Mouse (Mus musculus) neural tube, embryonic 13.5 days (tissue): ENCODE measurements at regions not wholly inside any gene's neighbourhood (a gene's known extent, or its start where the extent isn't known, plus 50 kb on each side); places are given as distances from the start of the nearest gene placed in this dataset.
"Not testable (repeated sequence)": the region's sequence is repeated elsewhere in the genome, so short reads cannot be mapped to it uniquely, and the experiment has no call there.

Experiments
- ATAC-seq: fragments of 200-750 bp; cut with Nextera tagmentation; 2 replicates; pipeline ENCODE4 v1.8.0; 2017; ENCODE audit warnings: low read depth, mild to moderate bottlenecking, moderate TSS enrichment, moderate library complexity
- H3K27ac ChIP-seq: fragments of 300-500 bp; sonication (generic); replicated peaks from 2 replicates; pipeline ENCODE4 v1.5.1; 2015; ENCODE audit warnings: moderate library complexity, mild to moderate bottlenecking, inconsistent platforms
- H3K27me3 ChIP-seq: fragments of 300-500 bp; sonication (generic); 2 replicates; pipeline ENCODE4 v1.6.1; 2015; ENCODE audit warnings: mild to moderate bottlenecking, inconsistent platforms
- H3K36me3 ChIP-seq: fragments of 300-500 bp; sonication (generic); 2 replicates; pipeline ENCODE4 v1.6.1; 2015; ENCODE audit warnings: mild to moderate bottlenecking, inconsistent platforms
- H3K4me1 ChIP-seq: fragments of 300-500 bp; sonication (generic); replicated peaks from 2 replicates; pipeline ENCODE4 v1.6.1; 2015; ENCODE audit warnings: inconsistent platforms
- H3K4me2 ChIP-seq: fragments of 300-500 bp; sonication (generic); 2 replicates; pipeline ENCODE4 v1.6.1; 2015; ENCODE audit warnings: inconsistent platforms, mild to moderate bottlenecking, moderate library complexity
- H3K4me3 ChIP-seq: fragments of 300-500 bp; sonication (generic); 2 replicates; pipeline ENCODE4 v1.5.1; 2015; ENCODE audit warnings: mild to moderate bottlenecking, inconsistent platforms
- H3K9ac ChIP-seq: fragments of 300-500 bp; sonication (generic); 2 replicates; pipeline ENCODE4 v1.6.1; 2015; ENCODE audit warnings: moderate library complexity, mild to moderate bottlenecking, inconsistent platforms
- H3K9me3 ChIP-seq: fragments of 300-500 bp; sonication (generic); 2 replicates; pipeline ENCODE4 v1.6.1; 2016; ENCODE audit warnings: inconsistent platforms
- WGBS: fragments of 180-500 bp; shearing (Covaris S2); methylation state at CpG from one replicate; pipeline ENCODE4 v1.1.7; 2015; 5-methylcytosine and 5-hydroxymethylcytosine counted together

DNA sequence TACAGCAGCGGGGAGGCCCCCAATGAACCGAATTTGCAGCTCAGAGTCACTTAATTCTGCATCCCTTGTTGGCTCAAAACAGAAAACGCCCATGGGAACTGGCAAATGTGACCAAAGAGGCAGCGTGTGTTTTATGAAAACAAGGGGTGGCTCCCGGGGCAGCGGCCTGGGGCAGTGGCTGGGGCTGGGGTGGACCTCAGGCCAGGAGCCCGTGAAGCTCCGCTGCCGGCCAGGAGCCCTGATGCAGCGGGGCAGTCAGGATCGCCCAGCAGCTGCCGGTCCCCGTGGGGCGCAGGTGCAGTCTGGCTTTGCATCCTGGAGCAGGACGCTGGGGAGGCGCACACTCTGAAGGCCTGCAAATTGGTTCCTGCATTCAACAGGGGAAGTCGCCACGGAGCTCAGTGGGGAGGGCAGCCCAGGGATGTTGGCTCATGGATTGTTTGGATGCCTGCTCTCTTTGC, 104.4 kb upstream of the Gm9887 start:
- ATAC-seq = peak; percentile 27; the same call in 1 of the 2 replicates
- Histone ChIP-seq H3K36me3 (no peaks in the 10 kb centered on the region), H3K27me3 (no peaks in the 10 kb centered on the region), H3K4me1 (peaks cover 29% of the 10 kb centered on the region), H3K9me3 (no peaks in the 10 kb centered on the region), H3K27ac (peak overlapping the region; percentile 33; the same call in 1 of the 2 replicates), H3K4me3 (0 out of 2 replicates have a peak overlapping the region, but pooled peaks have one; percentile 12), H3K4me2 (peak overlapping the region; percentile 50), H3K9ac (peak overlapping the region; percentile 60; the same call in 1 of the 2 replicates)
- 5% methylated on average over 18 of the region's 18 CpGs for WGBS

DNA sequence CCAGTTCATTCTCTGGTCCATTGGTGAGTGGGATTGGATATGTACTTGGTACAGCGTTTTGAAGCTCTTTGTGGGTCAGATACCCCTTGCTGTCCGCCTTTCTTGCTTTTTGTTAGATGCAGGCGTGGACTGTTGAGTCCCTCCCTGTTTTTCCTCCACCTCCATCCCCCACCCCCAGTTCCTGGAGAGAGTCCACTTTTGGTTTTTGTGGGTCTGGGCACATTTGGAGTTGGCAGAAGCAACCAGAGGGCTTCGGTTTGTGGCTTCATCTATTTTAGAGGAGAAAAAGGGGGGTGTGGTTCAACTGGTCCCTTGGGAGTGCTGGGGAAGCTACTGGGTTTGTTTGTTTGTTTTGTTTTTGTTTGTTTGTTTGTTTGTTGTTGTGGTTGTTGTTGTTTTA, 103.9 kb upstream of the Gm9887 start:
- Histone ChIP-seq H3K9ac (no peak overlapping the region), H3K27me3 (no peaks in the 10 kb centered on the region), H3K36me3 (no peaks in the 10 kb centered on the region), H3K4me3 (no peak overlapping the region), H3K4me1 (peaks cover 29% of the 10 kb centered on the region), H3K4me2 (no peak overlapping the region), H3K9me3 (no peaks in the 10 kb centered on the region), H3K27ac (no peak overlapping the region)
- whole genome bisulfite sequencing = 68% methylated on average over 4 of the region's 4 CpGs
- ATAC-seq = no peak

DNA sequence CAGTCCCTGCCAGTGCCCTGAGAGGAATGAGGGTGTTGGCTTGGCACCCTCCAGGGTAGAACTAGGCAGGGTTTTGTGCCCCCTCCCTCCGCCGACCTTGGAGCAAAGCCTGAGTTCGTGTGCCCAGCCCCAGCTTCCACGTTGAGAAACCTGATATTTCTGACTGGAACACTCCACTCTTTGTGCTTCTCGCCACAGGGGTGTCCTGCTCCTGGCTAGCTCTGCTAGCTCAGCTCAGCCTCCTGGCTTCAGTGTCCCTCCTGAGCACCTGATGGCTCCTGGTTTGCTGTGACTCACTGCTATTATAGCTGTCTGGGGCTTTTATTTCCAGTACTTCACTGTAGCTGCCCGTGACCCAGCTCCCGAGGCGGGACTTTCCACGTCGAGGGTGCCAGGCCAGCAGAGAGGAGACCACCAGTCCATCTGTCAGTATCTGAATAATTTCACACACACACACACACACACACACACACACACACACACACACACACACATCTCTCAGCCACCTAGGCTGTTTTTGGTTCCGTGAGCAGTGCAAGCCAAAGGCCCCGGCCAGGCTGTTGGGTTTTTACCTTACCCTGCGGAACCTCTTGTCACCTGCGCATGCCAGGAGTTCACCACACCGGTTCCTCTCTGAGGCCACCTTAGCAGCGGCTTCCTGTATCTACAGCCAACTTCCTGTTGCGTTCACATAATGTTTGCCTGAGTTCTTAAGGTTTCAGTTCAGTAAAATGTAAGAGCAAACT, 102.8 kb upstream of the Gm9887 start:
- peak; percentile 16; the same call in 1 of the 2 replicates for ATAC-seq
- Histone ChIP-seq H3K4me3 (no peak overlapping the region), H3K36me3 (no peaks in the 10 kb centered on the region), H3K4me1 (peaks cover 29% of the 10 kb centered on the region), H3K27me3 (no peaks in the 10 kb centered on the region), H3K4me2 (no peak overlapping the region), H3K9ac (no peak overlapping the region), H3K9me3 (no peaks in the 10 kb centered on the region), H3K27ac (no peak overlapping the region)
- WGBS = 65% methylated on average over 17 of the region's 17 CpGs

DNA sequence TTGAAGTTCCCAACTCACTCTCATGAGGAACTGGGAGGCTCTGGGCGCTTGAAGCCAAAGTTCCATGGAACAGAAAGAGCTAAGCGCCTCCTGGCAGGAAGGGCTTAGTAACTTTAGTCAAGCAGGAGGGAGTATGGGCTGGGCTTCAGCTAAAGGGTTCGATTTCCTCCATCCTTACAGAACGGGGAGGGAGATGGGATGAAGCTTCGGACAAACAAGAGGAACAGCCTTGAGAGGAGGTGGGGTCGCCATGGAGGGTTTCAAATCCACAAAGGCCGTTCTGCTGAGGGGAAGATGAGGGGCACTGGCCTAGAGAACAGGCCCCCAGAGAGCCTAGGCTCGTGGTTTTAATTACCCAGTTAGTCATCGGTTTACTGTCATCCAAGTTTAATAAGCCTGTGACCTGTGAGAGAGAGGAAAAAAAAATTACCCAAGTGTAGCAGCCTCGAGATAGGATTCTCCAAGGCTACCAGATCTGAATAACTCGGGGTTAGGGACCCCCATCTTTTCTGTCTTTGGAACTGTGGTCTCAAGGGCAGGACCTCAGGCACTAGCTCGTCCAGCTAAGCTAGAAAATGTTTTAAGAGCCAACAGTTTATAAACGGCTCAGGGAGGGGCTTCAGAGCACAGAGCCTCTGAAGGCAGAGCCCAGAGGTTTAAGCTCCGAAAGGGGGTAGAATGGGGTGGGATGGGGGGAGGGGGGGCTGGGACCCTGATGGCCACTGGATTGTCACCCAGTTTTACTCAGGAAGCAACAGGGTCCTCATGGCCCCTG, 102.1 kb upstream of the Gm9887 start:
- Histone ChIP-seq H3K27ac (peak overlapping the region; percentile 28; the same call in 1 of the 2 replicates), H3K9ac (peak overlapping the region; percentile 26; the same call in 1 of the 2 replicates), H3K27me3 (no peaks in the 10 kb centered on the region), H3K9me3 (no peaks in the 10 kb centered on the region), H3K4me1 (peaks cover 29% of the 10 kb centered on the region), H3K4me3 (no peak overlapping the region), H3K4me2 (no peak overlapping the region), H3K36me3 (no peaks in the 10 kb centered on the region)
- no peak for ATAC-seq
- 46% methylated on average over 14 of the region's 14 CpGs for WGBS

DNA sequence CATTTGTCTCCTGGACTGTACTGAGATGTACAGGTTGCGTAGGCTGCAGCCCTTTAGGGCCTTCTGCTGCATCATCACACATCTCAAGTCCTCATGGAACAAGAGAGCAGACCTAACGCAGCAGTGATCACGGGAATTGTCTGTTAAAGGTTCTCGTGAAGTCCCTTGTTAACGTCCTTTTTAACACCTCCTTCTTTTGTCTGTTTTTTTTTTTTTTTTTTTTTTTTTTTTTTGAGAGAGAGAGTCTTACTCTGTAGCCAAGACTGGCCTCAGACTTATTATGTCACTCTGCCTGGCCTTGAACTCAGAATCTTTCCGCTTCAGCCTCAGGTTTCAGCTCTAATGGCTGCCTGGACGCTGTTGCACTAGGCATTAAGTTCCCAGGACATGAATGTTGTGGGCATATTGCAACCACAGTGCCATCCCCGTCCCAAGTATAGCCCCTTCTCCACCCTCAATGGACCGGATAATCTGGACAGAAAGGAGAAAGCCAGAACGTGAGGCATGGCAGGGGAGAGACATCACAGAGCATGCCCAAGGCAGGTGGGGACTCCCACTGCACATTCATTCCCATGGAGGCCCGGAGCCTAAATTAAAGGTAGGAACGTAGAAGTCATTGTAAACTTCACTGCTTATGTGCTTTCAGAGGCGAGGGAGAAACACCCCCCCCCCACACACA, 101.3 kb upstream of the Gm9887 start:
- H3K4me3 ChIP-seq = no peak overlapping the region
- H3K4me2 ChIP-seq = no peak overlapping the region
- no peaks in the 10 kb centered on the region for H3K27me3 ChIP-seq
- peak overlapping the region; percentile 28; the same call in 1 of the 2 replicates for H3K27ac ChIP-seq
- no peak overlapping the region for H3K9ac ChIP-seq
- H3K36me3 ChIP-seq = no peaks in the 10 kb centered on the region
- no peaks in the 10 kb centered on the region for H3K9me3 ChIP-seq
- WGBS = 72% methylated on average over 13 of the region's 13 CpGs
- ATAC-seq = no peak
- peaks cover 29% of the 10 kb centered on the region for H3K4me1 ChIP-seq

DNA sequence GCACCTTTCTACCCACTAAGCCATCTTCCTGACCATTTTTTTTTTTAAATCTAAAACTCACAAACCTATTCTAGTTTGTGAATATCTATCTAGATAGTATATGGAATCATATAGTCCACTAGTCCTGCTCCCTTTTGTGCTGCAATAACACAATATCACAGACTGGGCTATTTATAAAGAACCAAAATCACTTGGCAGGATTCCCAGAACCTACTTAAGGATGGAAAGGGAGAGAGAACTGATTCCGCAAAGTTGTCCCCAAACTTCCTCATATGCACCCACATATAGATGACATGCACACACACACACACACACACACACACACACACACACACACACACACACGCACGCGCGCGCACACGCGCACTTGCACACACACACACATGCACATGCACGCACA, 100.7 kb upstream of the Gm9887 start:
- ATAC-seq = no peak
- Histone ChIP-seq H3K4me2 (no peak overlapping the region), H3K4me1 (peaks cover 31% of the 10 kb centered on the region), H3K4me3 (no peak overlapping the region), H3K9me3 (no peaks in the 10 kb centered on the region), H3K9ac (no peak overlapping the region), H3K36me3 (no peaks in the 10 kb centered on the region), H3K27me3 (no peaks in the 10 kb centered on the region), H3K27ac (no peak overlapping the region)
- 93% methylated on average over 9 of the region's 9 CpGs for WGBS

- WGBS = 51% methylated on average over 5 of the region's 5 CpGs
- H3K27ac ChIP-seq = no peak overlapping the region
- H3K9ac ChIP-seq = no peak overlapping the region
- peaks cover 35% of the 10 kb centered on the region for H3K4me1 ChIP-seq
- no peaks in the 10 kb centered on the region for H3K36me3 ChIP-seq
- H3K4me2 ChIP-seq = no peak overlapping the region
- no peak for ATAC-seq
- H3K9me3 ChIP-seq = no peaks in the 10 kb centered on the region
- no peaks in the 10 kb centered on the region for H3K27me3 ChIP-seq
- no peak overlapping the region for H3K4me3 ChIP-seq
Measured at GRCm38 (mm10) chr12:69471876-69472275, 99.6 kb upstream of the Gm9887 start.

DNA sequence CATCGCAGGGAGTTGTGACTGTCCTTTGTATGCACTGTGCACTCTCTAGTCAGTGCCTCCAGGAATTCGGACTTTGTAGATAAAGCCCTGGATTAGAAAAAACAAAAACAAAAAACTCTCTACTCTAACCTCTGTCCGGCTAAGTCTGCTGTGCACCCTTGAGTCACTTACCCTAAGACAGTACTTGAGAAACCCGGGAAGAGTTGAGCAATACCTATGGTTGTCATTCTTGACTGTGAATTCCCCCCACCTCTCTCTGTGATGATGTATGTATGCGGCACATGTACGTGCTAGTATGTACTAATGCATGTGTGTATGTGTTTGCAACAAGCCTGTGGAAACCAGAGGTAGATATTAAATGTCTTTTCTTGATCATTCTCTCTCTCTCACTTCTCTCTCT, 96.7 kb upstream of the Gm9887 start:
- WGBS = 94% methylated on average over 6 of the region's 6 CpGs
- ATAC-seq = no peak

DNA sequence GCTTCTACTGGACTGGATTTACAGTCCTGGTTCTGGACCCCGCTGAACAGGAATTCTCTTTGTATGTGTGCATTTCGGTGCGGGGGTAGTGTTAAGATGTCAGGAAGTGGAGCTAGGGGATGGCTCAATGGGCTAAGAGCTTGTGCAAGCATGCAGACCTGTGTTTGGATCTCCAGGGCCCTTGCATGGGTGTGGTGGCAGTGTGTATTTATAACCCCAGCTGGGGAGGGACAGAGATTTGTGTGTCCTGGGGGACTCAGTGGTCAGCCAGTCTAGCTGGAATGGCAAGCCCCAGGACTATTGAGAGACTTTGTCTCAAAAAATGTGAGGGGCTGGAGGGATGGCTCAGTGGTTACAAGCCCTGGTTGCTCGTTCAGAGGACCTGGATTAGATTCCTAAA, 95.1 kb upstream of the Gm9887 start:
- Histone ChIP-seq H3K36me3 (no peaks in the 10 kb centered on the region), H3K27ac (no peak overlapping the region), H3K4me2 (no peak overlapping the region), H3K9me3 (no peaks in the 10 kb centered on the region), H3K4me1 (peaks cover 14% of the 10 kb centered on the region), H3K9ac (no peak overlapping the region), H3K4me3 (no peak overlapping the region), H3K27me3 (no peaks in the 10 kb centered on the region)
- WGBS = 56% methylated on average over 4 of the region's 4 CpGs
- ATAC-seq = no peak

More for the DNA sequence above, 96.7 kb upstream of the Gm9887 start:
- no peak overlapping the region for H3K4me2 ChIP-seq
- no peaks in the 10 kb centered on the region for H3K9me3 ChIP-seq
- no peak overlapping the region for H3K9ac ChIP-seq
- peaks cover 12% of the 10 kb centered on the region for H3K4me1 ChIP-seq
- H3K36me3 ChIP-seq = no peaks in the 10 kb centered on the region
- H3K4me3 ChIP-seq = no peak overlapping the region
- no peaks in the 10 kb centered on the region for H3K27me3 ChIP-seq
- H3K27ac ChIP-seq = no peak overlapping the region

DNA sequence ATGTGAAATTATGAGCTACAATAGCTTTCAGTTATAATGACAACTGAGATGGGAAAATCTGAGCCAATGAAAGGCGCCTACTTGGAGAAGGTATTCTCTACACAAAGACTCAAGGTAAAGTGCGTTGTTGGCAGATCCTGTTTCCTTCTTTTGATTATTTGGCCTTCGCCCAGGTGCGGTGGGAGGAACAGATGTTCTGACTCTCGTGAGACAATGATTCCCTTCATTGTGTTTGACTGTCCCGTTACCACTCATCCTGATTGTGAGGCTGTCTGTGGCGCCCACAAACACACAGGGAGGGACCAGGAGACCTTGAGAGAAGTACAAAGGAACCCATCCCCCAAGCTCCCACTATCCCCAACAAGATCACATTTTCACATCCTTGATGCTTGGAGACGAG, 92.6 kb upstream of the Gm9887 start:
- H3K4me1 ChIP-seq = peaks cover 26% of the 10 kb centered on the region
- WGBS = 84% methylated on average over 8 of the region's 8 CpGs

DNA sequence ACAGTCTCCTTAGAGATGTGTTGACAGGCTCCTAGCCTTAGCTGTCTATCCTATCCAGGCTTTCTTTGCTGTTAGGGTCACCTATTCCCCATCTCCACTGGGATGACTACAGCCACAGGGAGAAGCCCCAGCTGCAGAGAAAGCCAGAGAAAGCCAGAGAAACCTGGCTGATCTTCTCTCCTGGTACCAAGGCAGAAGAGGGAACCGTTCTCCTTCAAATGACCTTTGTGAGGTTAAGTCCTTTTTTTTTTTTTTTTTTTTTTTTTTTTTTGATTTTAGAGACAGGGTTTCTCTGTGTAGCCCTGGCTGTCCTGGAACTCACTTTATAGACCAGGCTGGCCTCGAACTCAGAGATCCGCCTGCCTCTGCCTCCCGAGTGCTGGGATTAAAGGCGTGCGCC, 91.1 kb upstream of the Gm9887 start:
- H3K4me3 ChIP-seq, H3K4me2 ChIP-seq, H3K27ac ChIP-seq, H3K9me3 ChIP-seq, H3K27me3 ChIP-seq, H3K9ac ChIP-seq, ATAC-seq, H3K36me3 ChIP-seq: not testable (repeated sequence)
- peaks cover 29% of the 10 kb centered on the region for H3K4me1 ChIP-seq
- 95% methylated on average over 6 of the region's 6 CpGs for WGBS

More for the DNA sequence above, 92.6 kb upstream of the Gm9887 start:
- no peak for ATAC-seq
- Histone ChIP-seq H3K36me3 (no peaks in the 10 kb centered on the region), H3K9me3 (no peaks in the 10 kb centered on the region), H3K4me2 (no peak overlapping the region), H3K27ac (no peak overlapping the region), H3K27me3 (no peaks in the 10 kb centered on the region), H3K4me3 (no peak overlapping the region), H3K9ac (no peak overlapping the region)
